Mouse (Mus musculus): ENCODE data around the gene Nptn. TPM values are rescaled to one million over a fixed set of nuclear protein-coding genes. Genes with fewer than 3 reads are reported as not detected.

The Nptn gene
- polyA plus RNA-seq, 1 experiment = 262 TPM

DNA sequence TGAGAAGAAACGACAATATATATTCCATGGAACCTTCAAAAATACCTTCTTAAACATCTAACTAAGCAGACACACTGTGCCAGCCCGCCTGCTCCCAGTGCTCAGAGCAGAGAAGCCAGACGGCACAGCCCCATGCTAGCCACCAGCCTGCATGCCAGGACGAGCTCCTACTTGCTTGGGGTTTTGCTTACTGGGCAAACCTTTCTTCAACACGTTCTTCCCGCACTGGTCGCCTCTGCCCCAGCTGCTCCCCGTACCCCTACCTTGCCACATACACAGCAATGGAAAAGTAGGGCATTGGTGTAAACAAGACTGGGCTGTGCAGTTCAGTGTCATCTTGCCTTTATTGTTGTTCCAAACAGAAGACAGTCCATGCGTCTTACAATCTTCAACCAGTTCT is 83.5 kb downstream of the Nptn start:
- Histone ChIP-seq H3K27me3 (ENCODE audit: control insufficient read depth, insufficient read depth, insufficient read length) (no peaks in the 10 kb centered on the region), H3K79me3 (ENCODE audit: low read depth) (no peaks in the 10 kb centered on the region), H3K4me3 (ENCODE audit: insufficient read depth, poor library complexity, severe bottlenecking) (no peak overlapping the region), H3ac (ENCODE audit: control insufficient read depth, insufficient read length, low read depth) (no peak overlapping the region), H3K36me3 (ENCODE audit: control insufficient read depth, insufficient read depth) (peaks cover 40% of the 10 kb centered on the region), H3K79me2 (ENCODE audit: control insufficient read depth, insufficient read depth) (no peaks in the 10 kb centered on the region)
- no peak for TF ChIP-seq FOSL1 (IDR thresholded peaks at IDR 0.05; ENCODE audit: insufficient read depth, low read length, poor library complexity, severe bottlenecking)
- no peak for TF ChIP-seq MYOD1 (IDR thresholded peaks at IDR 0.05; ENCODE audit: control insufficient read depth, insufficient read length, low read depth)
- TF ChIP-seq CEBPB (IDR thresholded peaks at IDR 0.05; ENCODE audit: low read depth) = no peak
- TF ChIP-seq MAX (IDR thresholded peaks at IDR 0.05) = no peak
- no peak for TF ChIP-seq MYOG (IDR thresholded peaks at IDR 0.05; ENCODE audit: control insufficient read depth, extremely low read depth, insufficient read length)
- no peak for TF ChIP-seq USF1 (IDR thresholded peaks at IDR 0.05; ENCODE audit: low read depth)
- TF ChIP-seq CTCF (IDR thresholded peaks at IDR 0.05; ENCODE audit: control insufficient read depth, insufficient read depth, insufficient read length) = no peak

DNA sequence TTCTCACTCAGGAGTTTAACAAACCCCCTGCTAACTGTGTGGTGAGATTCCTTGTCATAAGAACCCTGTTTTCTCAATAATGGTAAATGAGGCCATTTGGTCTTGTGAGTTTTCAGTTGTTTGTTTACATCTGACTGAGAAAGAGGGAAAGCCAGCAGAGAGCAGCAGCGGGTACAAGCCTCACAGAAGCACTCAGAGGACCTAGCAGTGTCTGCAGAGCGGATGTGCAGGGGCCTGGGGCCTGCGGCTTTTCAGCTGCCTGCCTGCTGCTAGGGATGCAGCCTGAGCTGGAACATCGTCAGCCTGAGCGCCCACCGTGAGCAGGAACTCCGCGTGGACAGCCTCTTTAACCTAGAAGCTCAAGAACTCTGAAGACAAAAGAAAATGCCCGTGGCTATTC is 84.2 kb downstream of the Nptn start:
- H3K79me2 ChIP-seq (ENCODE audit: control insufficient read depth, insufficient read depth) = no peaks in the 10 kb centered on the region
- no peaks in the 10 kb centered on the region for H3K79me3 ChIP-seq (ENCODE audit: low read depth)
- no peak overlapping the region for H3K4me3 ChIP-seq (ENCODE audit: insufficient read depth, poor library complexity, severe bottlenecking)
- H3ac ChIP-seq (ENCODE audit: control insufficient read depth, insufficient read length, low read depth) = no peak overlapping the region
- TF ChIP-seq CTCF (IDR thresholded peaks at IDR 0.05; ENCODE audit: control insufficient read depth, insufficient read depth, insufficient read length) (no peak), FOSL1 (IDR thresholded peaks at IDR 0.05; ENCODE audit: insufficient read depth, low read length, poor library complexity, severe bottlenecking) (no peak), MAX (IDR thresholded peaks at IDR 0.05) (no peak), MYOG (IDR thresholded peaks at IDR 0.05; ENCODE audit: control insufficient read depth, extremely low read depth, insufficient read length) (no peak), CEBPB (IDR thresholded peaks at IDR 0.05; ENCODE audit: low read depth) (no peak), USF1 (IDR thresholded peaks at IDR 0.05; ENCODE audit: low read depth) (no peak), MYOD1 (IDR thresholded peaks at IDR 0.05; ENCODE audit: control insufficient read depth, insufficient read length, low read depth) (no peak)
- peaks cover 38% of the 10 kb centered on the region for H3K36me3 ChIP-seq (ENCODE audit: control insufficient read depth, insufficient read depth)
- no peaks in the 10 kb centered on the region for H3K27me3 ChIP-seq (ENCODE audit: control insufficient read depth, insufficient read depth, insufficient read length)

DNA sequence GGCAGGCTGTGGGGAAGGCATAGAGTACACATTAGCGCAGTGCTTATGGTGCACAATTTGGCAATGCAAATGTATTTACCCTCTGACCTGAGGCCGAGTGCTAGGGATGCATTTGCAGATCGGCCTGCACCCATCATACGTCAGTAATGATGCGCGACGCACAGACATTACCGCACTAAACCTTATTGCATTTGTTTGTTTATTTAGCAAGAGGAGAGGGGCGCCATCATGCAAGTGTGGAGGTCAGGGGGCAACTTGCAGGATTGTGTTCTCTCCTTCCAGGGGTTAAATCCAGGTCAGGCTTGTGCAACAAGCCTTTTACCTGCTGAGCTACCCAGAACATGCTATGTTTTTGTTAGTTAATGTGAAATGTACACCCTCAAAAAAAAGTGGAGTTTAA is 85.2 kb downstream of the Nptn start:
- Histone ChIP-seq H3K79me2 (ENCODE audit: control insufficient read depth, insufficient read depth) (no peaks in the 10 kb centered on the region), H3K36me3 (ENCODE audit: control insufficient read depth, insufficient read depth) (peaks cover 30% of the 10 kb centered on the region), H3K4me3 (ENCODE audit: insufficient read depth, poor library complexity, severe bottlenecking) (no peak overlapping the region), H3K27me3 (ENCODE audit: control insufficient read depth, insufficient read depth, insufficient read length) (no peaks in the 10 kb centered on the region), H3K79me3 (ENCODE audit: low read depth) (no peaks in the 10 kb centered on the region), H3ac (ENCODE audit: control insufficient read depth, insufficient read length, low read depth) (no peak overlapping the region)
- TF ChIP-seq MAX (IDR thresholded peaks at IDR 0.05) = no peak
- TF ChIP-seq USF1 (IDR thresholded peaks at IDR 0.05; ENCODE audit: low read depth) = no peak
- TF ChIP-seq FOSL1 (IDR thresholded peaks at IDR 0.05; ENCODE audit: insufficient read depth, low read length, poor library complexity, severe bottlenecking) = no peak
- no peak for TF ChIP-seq MYOD1 (IDR thresholded peaks at IDR 0.05; ENCODE audit: control insufficient read depth, insufficient read length, low read depth)
- TF ChIP-seq MYOG (IDR thresholded peaks at IDR 0.05; ENCODE audit: control insufficient read depth, extremely low read depth, insufficient read length) = no peak
- no peak for TF ChIP-seq CEBPB (IDR thresholded peaks at IDR 0.05; ENCODE audit: low read depth)

DNA sequence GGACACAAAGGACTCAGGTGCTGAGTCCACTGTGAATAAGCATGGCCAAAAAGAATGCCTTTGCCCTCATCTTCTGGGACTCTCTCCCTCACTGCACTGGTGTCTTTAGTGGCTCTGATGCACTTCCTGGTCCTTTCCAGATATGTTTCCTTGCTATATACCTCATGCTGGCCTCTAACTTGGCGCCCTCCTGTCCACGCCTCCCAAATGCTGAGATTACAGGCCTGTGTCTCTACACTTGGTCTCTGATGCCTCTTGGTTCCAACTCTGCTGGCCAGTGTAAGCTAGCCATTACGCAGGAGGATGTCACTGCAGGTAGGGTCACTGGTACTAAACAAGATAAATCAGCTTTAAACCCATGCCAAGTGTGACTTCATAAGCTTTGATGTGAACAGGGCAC is 86.1 kb downstream of the Nptn start:
- Histone ChIP-seq H3K79me2 (ENCODE audit: control insufficient read depth, insufficient read depth) (no peaks in the 10 kb centered on the region), H3K79me3 (ENCODE audit: low read depth) (no peaks in the 10 kb centered on the region), H3K36me3 (ENCODE audit: control insufficient read depth, insufficient read depth) (peaks cover 21% of the 10 kb centered on the region), H3K27me3 (ENCODE audit: control insufficient read depth, insufficient read depth, insufficient read length) (no peaks in the 10 kb centered on the region), H3K4me3 (ENCODE audit: insufficient read depth, poor library complexity, severe bottlenecking) (no peak overlapping the region), H3ac (ENCODE audit: control insufficient read depth, insufficient read length, low read depth) (no peak overlapping the region)
- no peak for TF ChIP-seq MAX (IDR thresholded peaks at IDR 0.05)
- no peak for TF ChIP-seq FOSL1 (IDR thresholded peaks at IDR 0.05; ENCODE audit: insufficient read depth, low read length, poor library complexity, severe bottlenecking)
- TF ChIP-seq CTCF (IDR thresholded peaks at IDR 0.05; ENCODE audit: control insufficient read depth, insufficient read depth, insufficient read length) = no peak
- TF ChIP-seq MYOG (IDR thresholded peaks at IDR 0.05; ENCODE audit: control insufficient read depth, extremely low read depth, insufficient read length) = no peak
- TF ChIP-seq CEBPB (IDR thresholded peaks at IDR 0.05; ENCODE audit: low read depth) = no peak
- TF ChIP-seq MYOD1 (IDR thresholded peaks at IDR 0.05; ENCODE audit: control insufficient read depth, insufficient read length, low read depth) = no peak
- no peak for TF ChIP-seq USF1 (IDR thresholded peaks at IDR 0.05; ENCODE audit: low read depth)

DNA sequence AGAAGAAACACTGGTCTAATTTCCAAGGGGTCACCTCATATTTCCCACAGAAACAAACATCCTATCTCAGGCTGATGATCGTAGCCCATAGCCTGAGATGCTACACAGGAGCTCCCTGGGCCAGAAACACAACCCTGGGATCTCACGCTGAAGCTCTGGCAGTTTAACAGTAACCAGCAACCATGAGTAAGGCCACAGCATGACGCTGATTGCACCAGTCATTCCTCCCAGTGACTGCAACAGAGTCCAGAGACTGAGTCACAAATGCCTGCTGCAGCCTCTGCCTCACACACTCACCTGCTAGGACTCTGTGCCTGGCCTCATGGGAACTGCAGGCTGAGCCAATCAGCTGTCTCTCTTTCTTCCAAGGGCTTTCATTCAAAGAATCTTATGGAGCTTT is 87.0 kb downstream of the Nptn start:
- Histone ChIP-seq H3K79me3 (ENCODE audit: low read depth) (no peaks in the 10 kb centered on the region), H3K27me3 (ENCODE audit: control insufficient read depth, insufficient read depth, insufficient read length) (no peaks in the 10 kb centered on the region), H3ac (ENCODE audit: control insufficient read depth, insufficient read length, low read depth) (no peak overlapping the region), H3K79me2 (ENCODE audit: control insufficient read depth, insufficient read depth) (no peaks in the 10 kb centered on the region), H3K4me3 (ENCODE audit: insufficient read depth, poor library complexity, severe bottlenecking) (no peak overlapping the region), H3K36me3 (ENCODE audit: control insufficient read depth, insufficient read depth) (peaks cover 18% of the 10 kb centered on the region)
- TF ChIP-seq MAX (IDR thresholded peaks at IDR 0.05) (no peak), FOSL1 (IDR thresholded peaks at IDR 0.05; ENCODE audit: insufficient read depth, low read length, poor library complexity, severe bottlenecking) (no peak), CEBPB (IDR thresholded peaks at IDR 0.05; ENCODE audit: low read depth) (no peak), MYOD1 (IDR thresholded peaks at IDR 0.05; ENCODE audit: control insufficient read depth, insufficient read length, low read depth) (no peak), USF1 (IDR thresholded peaks at IDR 0.05; ENCODE audit: low read depth) (no peak), MYOG (IDR thresholded peaks at IDR 0.05; ENCODE audit: control insufficient read depth, extremely low read depth, insufficient read length) (no peak), CTCF (IDR thresholded peaks at IDR 0.05; ENCODE audit: control insufficient read depth, insufficient read depth, insufficient read length) (no peak)

DNA sequence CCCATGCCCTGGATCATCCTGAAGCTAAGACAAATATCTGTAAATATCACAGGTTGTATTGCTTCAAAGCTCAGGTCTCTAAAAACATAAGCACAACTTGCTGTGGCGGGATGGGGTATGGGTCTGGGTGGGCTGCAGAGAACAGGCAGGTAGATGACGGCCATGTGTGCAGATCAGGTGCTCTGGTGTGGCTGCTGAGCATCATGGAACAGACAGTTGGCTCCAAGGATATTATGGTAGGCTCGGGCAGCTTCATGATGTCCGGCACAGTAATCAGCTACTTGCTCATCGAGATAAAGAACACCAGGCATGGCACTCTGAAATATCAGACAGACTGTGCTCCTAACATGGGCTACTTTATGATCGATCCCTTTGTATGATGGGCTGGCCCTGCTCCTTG is 87.8 kb downstream of the Nptn start:
- Histone ChIP-seq H3K4me3 (ENCODE audit: insufficient read depth, poor library complexity, severe bottlenecking) (no peak overlapping the region), H3ac (ENCODE audit: control insufficient read depth, insufficient read length, low read depth) (no peak overlapping the region), H3K79me3 (ENCODE audit: low read depth) (no peaks in the 10 kb centered on the region), H3K79me2 (ENCODE audit: control insufficient read depth, insufficient read depth) (no peaks in the 10 kb centered on the region), H3K27me3 (ENCODE audit: control insufficient read depth, insufficient read depth, insufficient read length) (no peaks in the 10 kb centered on the region), H3K36me3 (ENCODE audit: control insufficient read depth, insufficient read depth) (peaks cover 13% of the 10 kb centered on the region)
- TF ChIP-seq MYOD1 (IDR thresholded peaks at IDR 0.05; ENCODE audit: control insufficient read depth, insufficient read length, low read depth) (no peak), MYOG (IDR thresholded peaks at IDR 0.05; ENCODE audit: control insufficient read depth, extremely low read depth, insufficient read length) (no peak), FOSL1 (IDR thresholded peaks at IDR 0.05; ENCODE audit: insufficient read depth, low read length, poor library complexity, severe bottlenecking) (no peak), CEBPB (IDR thresholded peaks at IDR 0.05; ENCODE audit: low read depth) (no peak), MAX (IDR thresholded peaks at IDR 0.05) (no peak), USF1 (IDR thresholded peaks at IDR 0.05; ENCODE audit: low read depth) (no peak), CTCF (IDR thresholded peaks at IDR 0.05; ENCODE audit: control insufficient read depth, insufficient read depth, insufficient read length) (no peak)
